Mouse (Mus musculus) hindbrain, postnatal 0 days (tissue): Measurements from ENCODE around the gene Arhgap45. TPM values are rescaled to one million over a fixed set of nuclear protein-coding genes. Genes with fewer than 3 reads are reported as not detected.

Source experiments
- ATAC-seq: fragments of 200-750 bp; cut with Nextera tagmentation; 2 replicates; pipeline ENCODE4 v1.8.0; 2017; ENCODE audit warnings: mild to moderate bottlenecking, moderate TSS enrichment, moderate library complexity
- DNase-seq: peaks from one replicate; pipeline ENCODE4 v3.0.0-alpha.2; 2015; ENCODE audit warnings: low spot score
- H3K27ac ChIP-seq: fragments of 300-500 bp; sonication (generic); 2 replicates; pipeline ENCODE4 v1.5.1; 2014; ENCODE audit warnings: mild to moderate bottlenecking
- H3K27me3 ChIP-seq: fragments of 300-500 bp; sonication (generic); 2 replicates; pipeline ENCODE4 v1.6.1; 2014; ENCODE audit warnings: low read length, mixed read lengths; ENCODE audit not compliant: insufficient read depth
- H3K36me3 ChIP-seq: fragments of 300-500 bp; sonication (generic); 2 replicates; pipeline ENCODE4 v1.6.1; 2014; ENCODE audit warnings: low read length, mixed read lengths; ENCODE audit not compliant: insufficient read depth
- H3K4me1 ChIP-seq: fragments of 300-500 bp; sonication (generic); 2 replicates; pipeline ENCODE4 v1.6.1; 2014; ENCODE audit warnings: antibody characterized with exemption, low read length, mixed read lengths; ENCODE audit not compliant: insufficient read depth
- H3K4me2 ChIP-seq: fragments of 300-500 bp; sonication (generic); 2 replicates; pipeline ENCODE4 v1.6.1; 2014; ENCODE audit warnings: low read depth, mild to moderate bottlenecking, low read length, moderate library complexity, mixed read lengths
- H3K4me3 ChIP-seq: fragments of 300-500 bp; sonication (generic); 2 replicates; pipeline ENCODE4 v1.5.1; 2014; ENCODE audit warnings: low read length
- H3K9ac ChIP-seq: fragments of 300-500 bp; sonication (generic); replicated peaks from 2 replicates; pipeline ENCODE4 v1.6.1; 2014; ENCODE audit warnings: mild to moderate bottlenecking, low read length, moderate library complexity, mixed read lengths
- H3K9me3 ChIP-seq: fragments of 300-500 bp; sonication (generic); 2 replicates; pipeline ENCODE4 v1.6.1; 2016; ENCODE audit warnings: low read length, mixed read lengths
- CTCF ChIP-seq: IDR thresholded peaks from 2 replicates; pipeline ENCODE4 v1.5.1; 2016; ENCODE audit warnings: antibody characterized with exemption, control low read depth, low read depth
- WGBS: fragments of 180-500 bp; shearing (Covaris S2); extraction: QIAGEN DNeasy Blood & Tissue Kit; methylation state at CpG from one replicate; pipeline ENCODE4 v1.1.7; 2014; 5-methylcytosine and 5-hydroxymethylcytosine counted together
- polyA plus RNA-seq: library from polyadenylated mRNA; unstranded; fragments of >200 nt; fragmentation: Nextera tagmentation; extraction: Ambion mirVana; gene quantifications from 2 replicates; pipeline ENCODE4 v1.2.1, GENCODE M21; 2015
- total RNA-seq: library from RNA; depleted of rRNA; stranded (reverse); fragments of >200 nt; gene quantifications from 2 replicates; pipeline ENCODE4 v1.2.3, GENCODE M21; 2014

Arhgap45 gene
- total and polyA plus RNA-seq, 2 experiments from 2014 or later: 1.7 to 3.3 TPM

DNA sequence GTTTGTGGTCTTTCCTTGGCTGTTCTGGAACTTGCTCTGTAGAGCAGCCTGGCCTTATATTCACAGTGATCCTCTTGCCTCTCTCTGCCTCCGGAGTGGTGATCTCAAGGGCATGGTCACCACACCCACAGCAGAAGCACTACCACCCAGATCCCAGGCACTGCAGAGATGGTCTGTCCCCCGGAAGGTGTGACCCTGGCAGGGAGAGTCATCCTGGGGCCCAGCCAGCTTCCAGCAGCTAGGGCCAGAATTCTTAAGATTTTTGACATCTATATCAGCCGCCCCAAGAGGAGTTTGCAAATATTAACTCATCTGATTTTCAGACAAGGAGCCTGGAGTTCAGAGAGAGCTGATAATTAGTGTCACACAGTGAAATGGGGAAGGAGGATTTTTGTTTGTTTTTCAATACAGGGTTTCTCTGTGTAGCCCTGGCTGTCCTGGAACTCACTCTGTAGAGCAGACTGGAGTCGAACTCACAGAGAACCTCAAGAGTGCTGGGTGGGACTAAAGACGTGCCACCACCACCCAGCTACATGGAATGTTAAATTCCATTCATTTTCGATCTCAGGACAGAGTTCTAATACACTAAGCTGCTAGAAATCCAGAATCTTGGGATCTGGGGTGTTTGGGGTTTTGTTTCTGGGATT is 30.1 kb upstream of the Arhgap45 start:
- H3K4me3 ChIP-seq: peak overlapping the region; percentile 68
- peak overlapping the region; percentile 68 for H3K4me2 ChIP-seq
- no peak for TF ChIP-seq CTCF
- no peaks in the 10 kb centered on the region for H3K9me3 ChIP-seq
- H3K27ac ChIP-seq: peak overlapping the region; percentile 97
- H3K36me3 ChIP-seq: no peaks in the 10 kb centered on the region
- peaks cover 22% of the 10 kb centered on the region for H3K27me3 ChIP-seq
- peaks cover 21% of the 10 kb centered on the region for H3K4me1 ChIP-seq
- no peak for ATAC-seq
- H3K9ac ChIP-seq: peak overlapping the region; percentile 87; the same call in 1 of the 2 replicates
- 41% methylated on average over 6 of the region's 6 CpGs for WGBS
- DNase-seq: no peak

DNA sequence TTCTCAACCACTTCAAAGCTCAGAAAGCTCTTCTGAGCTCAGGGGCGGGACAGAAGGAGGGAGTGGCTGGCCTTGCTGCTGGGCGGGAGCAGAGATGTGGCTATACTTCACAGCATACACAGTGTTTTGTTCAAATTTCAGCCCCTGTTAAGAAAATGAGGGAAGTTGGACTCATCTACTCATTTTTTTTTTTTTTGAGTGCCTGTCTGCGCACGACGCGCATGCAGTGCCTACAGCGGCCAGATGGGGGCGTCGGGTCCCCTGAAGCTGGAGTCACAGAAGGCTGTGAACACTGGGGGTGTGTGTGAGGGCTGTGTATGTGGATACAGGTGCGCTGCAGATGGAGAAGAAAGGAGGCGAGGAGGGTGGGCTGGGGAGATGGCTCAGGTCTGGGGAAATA is 29.5 kb upstream of the Arhgap45 start:
- H3K27me3 ChIP-seq: peaks cover 22% of the 10 kb centered on the region

DNA sequence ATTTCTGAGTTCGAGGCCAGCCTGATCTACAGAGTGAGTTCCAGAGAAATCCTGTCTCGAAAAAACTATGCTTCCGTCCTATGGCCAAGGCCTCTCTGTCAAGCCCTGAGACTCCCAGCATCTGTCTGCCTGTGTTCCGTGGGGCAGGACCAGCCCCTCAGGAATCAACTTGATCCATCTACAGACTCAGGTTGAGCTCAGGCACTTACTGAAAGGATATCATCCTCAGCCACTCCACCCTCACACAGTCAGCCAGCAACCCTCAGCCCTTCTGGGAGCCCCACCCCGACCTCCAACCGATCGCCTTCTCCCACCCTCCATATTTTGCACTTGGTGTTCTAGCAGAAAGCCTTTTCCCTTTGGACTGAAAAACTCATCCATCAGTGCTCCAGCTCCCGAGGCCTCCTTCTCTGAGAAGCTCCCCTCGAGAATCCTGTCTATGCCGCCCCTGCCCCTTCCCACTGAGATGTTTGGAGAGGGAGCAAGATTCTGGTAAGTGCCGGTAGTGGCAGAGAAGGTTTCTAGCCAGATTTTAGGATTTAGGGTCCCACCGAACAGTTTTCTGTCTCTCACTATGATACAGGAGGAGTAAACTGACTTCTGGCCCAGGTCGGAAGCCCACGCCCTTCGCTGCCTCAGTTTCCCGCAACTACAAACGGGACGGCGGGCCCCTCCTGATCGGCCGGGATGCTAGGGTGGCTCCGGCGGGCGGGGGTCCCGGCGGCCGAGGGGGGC is 28.5 kb upstream of the Arhgap45 start:
- ATAC-seq (no peak), DNase-seq (no peak)
- H3K4me2 ChIP-seq: peak overlapping the region; percentile 67
- H3K4me3 ChIP-seq: peak overlapping the region; percentile 44
- 12% methylated on average over 27 of the region's 27 CpGs for WGBS
- no peaks in the 10 kb centered on the region for H3K9me3 ChIP-seq
- peak overlapping the region; percentile 38 for H3K9ac ChIP-seq
- peaks cover 22% of the 10 kb centered on the region for H3K27me3 ChIP-seq
- H3K4me1 ChIP-seq: peaks cover 12% of the 10 kb centered on the region
- peak overlapping the region; percentile 32; the same call in 1 of the 2 replicates for H3K27ac ChIP-seq
- H3K36me3 ChIP-seq: no peaks in the 10 kb centered on the region
- no peak for TF ChIP-seq CTCF

More for the DNA sequence above, 29.5 kb upstream of the Arhgap45 start:
- WGBS: 2% methylated on average over 11 of the region's 11 CpGs
- Histone ChIP-seq H3K9me3 (no peaks in the 10 kb centered on the region), H3K36me3 (no peaks in the 10 kb centered on the region), H3K4me2 (peak overlapping the region; percentile 68), H3K9ac (no peak overlapping the region), H3K4me3 (0 out of 2 replicates have a peak overlapping the region, but pooled peaks have one; percentile 4), H3K27ac (peak overlapping the region; percentile 97), H3K4me1 (peaks cover 19% of the 10 kb centered on the region)
- DNase-seq (peak; percentile 90), ATAC-seq (no peak)
- peak; percentile 90 for TF ChIP-seq CTCF

DNA sequence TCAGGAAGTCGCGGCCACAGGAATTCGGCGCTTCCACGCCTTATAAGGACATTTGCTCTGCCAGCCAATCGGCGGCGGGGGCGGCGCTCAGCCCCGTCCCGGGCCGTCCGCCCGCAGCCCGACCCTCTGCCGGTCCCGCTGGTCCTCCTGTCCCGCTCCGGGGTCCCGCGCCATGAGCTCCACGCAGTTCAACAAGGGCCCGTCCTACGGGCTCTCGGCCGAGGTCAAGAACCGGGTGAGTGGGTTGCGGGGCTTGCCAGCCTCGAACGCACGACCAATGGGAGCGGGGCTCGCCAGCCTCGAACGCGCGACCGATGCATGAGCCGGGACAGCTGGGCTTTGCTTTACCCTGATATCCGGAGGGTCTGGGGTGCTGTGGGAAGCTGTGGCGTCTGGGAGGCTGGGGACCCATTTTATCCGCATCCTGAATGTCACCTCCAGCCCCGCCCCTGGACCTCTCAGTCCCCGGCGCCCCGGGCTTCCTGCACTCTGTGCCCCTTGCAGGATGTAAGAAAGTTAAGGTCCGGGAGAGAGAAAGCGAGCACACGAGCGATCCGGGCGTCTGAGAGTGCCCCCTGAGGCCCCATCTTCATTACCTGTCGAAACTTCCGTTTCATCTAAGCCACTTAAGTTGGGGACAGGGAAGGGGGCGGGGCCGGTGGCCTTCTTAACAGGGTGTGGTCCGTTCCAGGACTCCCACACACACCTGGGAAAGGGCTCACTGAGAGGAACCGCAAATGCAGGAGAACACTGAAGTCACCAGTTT is 27.8 kb upstream of the Arhgap45 start, which contains the start of gene Cnn2:
Gene Cnn2 (plus strand): TSS at position 79 of the 766 bp plus-strand sequence.
- no peak for DNase-seq
- ATAC-seq: no peak
- no peak for TF ChIP-seq CTCF
- H3K9ac ChIP-seq: peak within 1 kb of the TSS; percentile 38
- H3K4me3 ChIP-seq: peak within 1 kb of the TSS; percentile 44
- peaks cover 22% of the 10 kb centered on the region for H3K27me3 ChIP-seq
- 2% methylated on average over 59 of the region's 59 CpGs for WGBS
- H3K4me2 ChIP-seq: peak within 1 kb of the TSS; percentile 67
- no peaks in the 10 kb centered on the region for H3K36me3 ChIP-seq
- H3K4me1 ChIP-seq: peaks cover 7% of the 10 kb centered on the region
- no peaks in the 10 kb centered on the region for H3K9me3 ChIP-seq
- H3K27ac ChIP-seq: peak within 1 kb of the TSS; percentile 32; the same call in 1 of the 2 replicates

DNA sequence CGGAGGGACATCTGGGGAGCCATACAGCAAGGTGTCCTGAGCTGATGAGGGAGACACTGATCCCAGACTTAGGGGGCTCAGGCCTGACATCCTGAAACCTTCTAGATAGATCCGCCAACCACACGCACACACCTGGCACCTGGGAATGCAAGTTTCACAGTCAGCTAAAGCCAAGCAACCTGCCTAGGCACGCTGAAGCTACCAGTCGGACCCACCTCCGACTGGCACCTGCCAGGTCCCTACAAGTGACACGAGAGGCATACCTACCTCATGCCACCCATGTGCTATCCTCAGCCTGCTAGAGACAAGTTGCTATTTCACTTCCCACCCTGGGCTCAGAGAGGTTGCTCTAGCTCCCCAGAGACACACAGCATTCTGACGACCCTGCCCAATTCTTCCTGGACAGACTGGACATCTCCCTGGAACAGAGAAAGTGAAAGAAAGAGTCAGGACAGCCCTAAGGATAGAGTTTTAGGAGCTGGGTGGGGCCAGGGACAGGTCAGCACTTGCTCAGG is 27.1 kb upstream of the Arhgap45 start:
- no peak for ATAC-seq

DNA sequence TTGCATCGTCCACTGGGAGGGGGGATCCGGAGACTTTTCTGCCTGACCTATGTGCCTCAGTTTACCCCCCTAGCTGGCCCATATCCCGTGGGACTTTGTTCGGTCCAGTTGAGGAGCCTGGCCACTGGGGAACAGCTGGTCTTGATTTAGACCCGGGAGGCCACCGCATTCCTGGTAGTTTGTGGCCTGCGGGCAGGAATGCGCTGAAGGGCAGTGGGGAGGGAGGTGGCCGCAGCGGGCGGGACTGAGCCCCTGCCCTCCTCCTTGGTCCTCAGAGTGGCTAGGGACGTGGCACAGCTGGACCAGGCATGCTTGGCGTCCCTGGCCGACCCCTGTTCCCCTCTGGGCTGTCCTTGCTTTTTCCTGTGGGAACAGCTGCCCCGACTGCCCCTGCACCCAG is 26.6 kb upstream of the Arhgap45 start:
- Histone ChIP-seq H3K4me3 (no peak overlapping the region), H3K27ac (no peak overlapping the region), H3K9ac (no peak overlapping the region), H3K4me2 (peak overlapping the region; percentile 67; the same call in 1 of the 2 replicates), H3K27me3 (peaks cover 22% of the 10 kb centered on the region), H3K36me3 (no peaks in the 10 kb centered on the region), H3K9me3 (no peaks in the 10 kb centered on the region), H3K4me1 (peaks cover 7% of the 10 kb centered on the region)
- WGBS: 19% methylated on average over 15 of the region's 15 CpGs
- ATAC-seq (no peak), DNase-seq (no peak)
- TF ChIP-seq CTCF: no peak

More for the DNA sequence above, 27.1 kb upstream of the Arhgap45 start:
- DNase-seq: no peak
- TF ChIP-seq CTCF: no peak
- H3K4me3 ChIP-seq: peak overlapping the region; percentile 44; the same call in 1 of the 2 replicates
- H3K36me3 ChIP-seq: no peaks in the 10 kb centered on the region
- H3K9ac ChIP-seq: no peak overlapping the region
- peaks cover 7% of the 10 kb centered on the region for H3K4me1 ChIP-seq
- H3K27ac ChIP-seq: no peak overlapping the region
- H3K4me2 ChIP-seq: peak overlapping the region; percentile 67
- H3K9me3 ChIP-seq: no peaks in the 10 kb centered on the region
- H3K27me3 ChIP-seq: peaks cover 22% of the 10 kb centered on the region
- 34% methylated on average over 8 of the region's 8 CpGs for WGBS
